Mouse (Mus musculus): Measurements from ENCODE around the gene Ube2o.

- TF ChIP-seq CTCF (conservative IDR thresholded peaks at IDR 0.05; ENCODE audit: low read length): no peak
- no peak for TF ChIP-seq NANOG (IDR thresholded peaks at IDR 0.05; ENCODE audit: borderline replicate concordance, low read length)
Observed at GRCm38 (mm10) chr11:116537388-116537787, 43.9 kb downstream of the Ube2o start.

Data from E14TG2a.4 (cell line).